Mouse (Mus musculus): ENCODE measurements at regions not wholly inside any gene's neighbourhood (a gene's known extent, or its start where the extent isn't known, plus 50 kb on each side); places are given as distances from the start of the nearest gene placed in this dataset.

- peak; percentile 5 to 25 for DNase-seq (ENCODE audit: low spot score in 2 of 2)
Measured at GRCm38 (mm10) chrX:128853441-128853840, 896.1 kb upstream of the Diaph2 start.
